Mouse (Mus musculus) layer of hippocampus, postnatal 25 days (tissue): Measurements from ENCODE around the gene Aplnr. TPM values are rescaled to one million over a fixed set of nuclear protein-coding genes. Genes with fewer than 3 reads are reported as not detected.

Source experiments
- DNase-seq, 2 experiments: peaks; one replicate each; pipeline ENCODE4 v3.0.0; 2022; ENCODE audit warnings: mixed read lengths in 2 of 2, low spot score in 1 of 2; ENCODE audit errors: extremely low spot score in 1 of 2
- total RNA-seq, 2 experiments: library from RNA; stranded (reverse); gene quantifications; 2 replicates each; pipeline ENCODE4 v1.2.3; 2021

Aplnr gene
- total RNA-seq, 2 experiments from 2014 or later = 1.1 to 1.4 TPM

GRCm38 (mm10) chr2:85172763-85173103 lies 36.7 kb downstream of the Aplnr start:
- no peak for DNase-seq

GRCm38 (mm10) chr2:85173545-85173944 lies 37.5 kb downstream of the Aplnr start:
- no peak for DNase-seq

- no peak for DNase-seq
Observed at GRCm38 (mm10) chr2:85178139-85178800, 42.2 kb downstream of the Aplnr start.

GRCm38 (mm10) chr2:85187582-85188151 lies 51.6 kb downstream of the Aplnr start:
- no peak for DNase-seq

Other genes with a start within 250 kb of the Aplnr start
- gene Rtn4rl2, start 249.5 kb upstream of the Aplnr start, total RNA-seq = 10 to 100 TPM; 92.3 to 94.5 TPM
- gene Slc43a3, start 199.6 kb upstream of the Aplnr start, total RNA-seq = under 1 TPM; 0.82 to 0.98 TPM
- not detected for gene Prg2, start 155.8 kb upstream of the Aplnr start, total RNA-seq
- not detected for gene Prg3, start 148.0 kb upstream of the Aplnr start, total RNA-seq
- 100 to 1,000 TPM; 108 to 111 TPM for gene Ssrp1, start 99.0 kb upstream of the Aplnr start, total RNA-seq
- 1 to 10 TPM; 1.8 to 2.5 TPM for gene P2rx3, start 98.8 kb upstream of the Aplnr start, total RNA-seq
- 100 to 1,000 TPM; 141 to 159 TPM for gene Tnks1bp1, start 88.2 kb upstream of the Aplnr start, total RNA-seq
- 10 to 100 TPM; 15.0 to 19.1 TPM for gene Lrrc55, start 61.0 kb downstream of the Aplnr start, total RNA-seq
- not detected for gene Olfr987, start 203.1 kb downstream of the Aplnr start, total RNA-seq
- gene Olfr988, start 227.0 kb downstream of the Aplnr start, total RNA-seq = not detected